Mouse (Mus musculus) brain, embryonic 14.5 days (tissue): ENCODE measurements around the gene Hnf1b.

Experiments
- CTCF ChIP-seq: fragments of 200-500 bp; IDR thresholded peaks from 2 replicates; pipeline ENCODE4 v1.5.1; 2012; ENCODE audit warnings: inconsistent platforms, mild to moderate bottlenecking, moderate library complexity, borderline replicate concordance; ENCODE audit not compliant: insufficient read depth, insufficient read length; ENCODE audit errors: extremely low read depth
- POLR2A ChIP-seq: fragments of 200-500 bp; IDR thresholded peaks from 2 replicates; pipeline ENCODE4 v1.6.1; 2012; ENCODE audit warnings: mild to moderate bottlenecking, inconsistent platforms, borderline replicate concordance; ENCODE audit not compliant: poor library complexity, insufficient read depth, insufficient read length, severe bottlenecking; ENCODE audit errors: extremely low read depth

- TF ChIP-seq CTCF (no peak), POLR2A (no peak)
Observed at GRCm38 (mm10) chr11:83877765-83878164, 27.9 kb downstream of the Hnf1b start.
